Mouse (Mus musculus) ovary, adult 18-20 months (tissue): Measurements from ENCODE around the gene Gm5741.
A peak's percentile ranks its signal among the peaks of the same experiment; 100 is the strongest.

ENCODE experiments used
- DNase-seq: peaks from one replicate; pipeline ENCODE4 v3.0.0; 2022; ENCODE audit warnings: low spot score, mixed read lengths

Gm5741 gene

GRCm38 (mm10) chr8:85073041-85073612 is 5.3 kb upstream of the Gm5741 start:
- no peak for DNase-seq

GRCm38 (mm10) chr8:85072364-85072929 is 4.7 kb upstream of the Gm5741 start:
- DNase-seq = no peak

- peak; percentile 84 for DNase-seq
Measured at GRCm38 (mm10) chr8:85071514-85072281, 3.9 kb upstream of the Gm5741 start, which contains the start of gene Dhps. Gene Dhps (plus strand): TSS chr8:85071757.

GRCm38 (mm10) chr8:85071041-85071440 is 3.3 kb upstream of the Gm5741 start:
- no peak for DNase-seq

GRCm38 (mm10) chr8:85067155-85067554 is 627 bp downstream of the Gm5741 start:
- DNase-seq = no peak

GRCm38 (mm10) chr8:85065213-85065612 is 2.6 kb downstream of the Gm5741 start:
- DNase-seq = no peak

GRCm38 (mm10) chr8:85062603-85063002 is 5.2 kb downstream of the Gm5741 start:
- DNase-seq = no peak

- DNase-seq = peak; percentile 75
Measured at GRCm38 (mm10) chr8:85059879-85060616, 7.7 kb downstream of the Gm5741 start, which contains the start of gene Fbxw9. Gene Fbxw9 (plus strand): TSS chr8:85060055.

GRCm38 (mm10) chr8:85057367-85057766 is 10.4 kb downstream of the Gm5741 start:
- no peak for DNase-seq

- DNase-seq = no peak
Measured at GRCm38 (mm10) chr8:85043619-85044018, 24.2 kb downstream of the Gm5741 start.

- DNase-seq = no peak
Measured at GRCm38 (mm10) chr8:85037681-85038531, 29.9 kb downstream of the Gm5741 start.

GRCm38 (mm10) chr8:85037366-85037680 is 30.5 kb downstream of the Gm5741 start:
- no peak for DNase-seq

- peak; percentile 92 for DNase-seq
Measured at GRCm38 (mm10) chr8:85036718-85037365, 30.9 kb downstream of the Gm5741 start, which contains the start of gene Tnpo2. Gene Tnpo2 (plus strand): TSS chr8:85036915.

- no peak for DNase-seq
Measured at GRCm38 (mm10) chr8:85036381-85036717, 31.4 kb downstream of the Gm5741 start.

GRCm38 (mm10) chr8:85035728-85036310 is 32.0 kb downstream of the Gm5741 start:
- DNase-seq = no peak

GRCm38 (mm10) chr8:85035165-85035727 is 32.5 kb downstream of the Gm5741 start:
- DNase-seq = no peak

- DNase-seq = peak; percentile 66
Measured at GRCm38 (mm10) chr8:85034764-85035163, 33.0 kb downstream of the Gm5741 start.

- DNase-seq = no peak
Measured at GRCm38 (mm10) chr8:85033867-85034266, 33.9 kb downstream of the Gm5741 start.

- no peak for DNase-seq
Measured at GRCm38 (mm10) chr8:85032622-85033311, 35.0 kb downstream of the Gm5741 start.

- no peak for DNase-seq
Measured at GRCm38 (mm10) chr8:85029271-85029670, 38.5 kb downstream of the Gm5741 start.
